Mouse (Mus musculus): ENCODE data around the gene Hs3st2. TPM values are rescaled to one million over a fixed set of nuclear protein-coding genes. Genes with fewer than 3 reads are reported as not detected.

Gene Hs3st2
- total RNA-seq, 2 experiments from 2014 or later: 9.2 to 10.6 TPM

DNA sequence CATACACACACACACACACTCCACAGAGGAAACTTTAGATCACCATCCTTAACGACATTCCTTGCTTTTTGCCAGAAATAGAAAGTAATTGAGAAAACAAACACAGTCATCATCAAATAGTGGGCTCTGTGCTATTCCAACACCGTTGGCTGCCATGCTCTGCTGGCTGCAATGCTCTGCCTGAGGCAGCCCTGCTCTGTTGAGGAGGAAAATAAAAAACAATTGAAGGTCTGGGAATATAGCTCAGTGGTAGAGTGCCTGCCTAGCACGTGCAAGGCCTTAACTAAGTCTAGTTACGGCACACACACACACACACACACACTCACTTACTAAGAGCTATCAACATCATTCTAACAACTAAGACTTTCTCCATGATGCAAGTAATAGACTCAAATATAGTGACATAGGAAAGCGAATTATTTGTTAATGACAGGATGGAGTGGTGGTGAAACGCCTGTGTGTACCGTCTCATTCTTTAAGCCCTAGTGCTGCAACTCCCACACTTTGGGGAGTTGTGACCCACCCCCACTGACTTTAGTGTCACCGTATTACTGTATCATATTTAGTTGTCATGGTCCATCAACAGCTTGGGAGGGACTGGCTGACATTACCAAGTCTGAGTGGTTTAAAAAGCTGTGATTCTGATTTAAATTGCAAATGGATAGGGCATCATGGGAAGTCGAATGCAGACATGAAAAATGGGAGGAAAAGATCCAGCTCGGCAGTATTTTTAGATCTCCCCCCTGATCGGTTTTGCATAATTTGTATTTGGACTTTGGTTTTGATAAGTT, 19.3 kb downstream of the Hs3st2 start:
- no peak overlapping the region for H3K4me3 ChIP-seq
- TF ChIP-seq CTCF (conservative IDR thresholded peaks at IDR 0.05): no peak
- H3K27ac ChIP-seq: no peak overlapping the region
- DNase-seq (ENCODE audit: low spot score in 2 of 2): no peak

DNA sequence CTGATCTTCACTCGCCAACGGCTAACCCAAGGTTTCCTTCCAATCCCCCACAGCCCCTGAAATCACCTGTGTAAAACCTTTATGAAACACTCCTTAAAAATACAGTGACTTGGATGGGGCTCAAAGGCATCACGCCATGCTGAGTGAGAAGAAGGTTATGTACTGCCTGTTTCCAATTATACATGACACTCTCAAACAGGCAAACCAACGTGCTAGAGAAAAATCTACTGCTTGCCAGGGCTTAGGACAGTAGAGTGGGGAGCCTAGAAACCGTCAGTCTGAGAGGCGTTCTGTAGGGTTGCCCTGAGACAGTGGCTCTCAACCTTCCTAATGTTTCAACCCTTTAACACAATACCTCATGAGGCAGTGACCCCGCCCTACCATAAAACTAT, 19.8 kb downstream of the Hs3st2 start:
- Histone ChIP-seq H3K4me3 (no peak overlapping the region), H3K27ac (no peak overlapping the region)
- no peak for DNase-seq (ENCODE audit: low spot score in 2 of 2)
- no peak for TF ChIP-seq CTCF (conservative IDR thresholded peaks at IDR 0.05)

DNA sequence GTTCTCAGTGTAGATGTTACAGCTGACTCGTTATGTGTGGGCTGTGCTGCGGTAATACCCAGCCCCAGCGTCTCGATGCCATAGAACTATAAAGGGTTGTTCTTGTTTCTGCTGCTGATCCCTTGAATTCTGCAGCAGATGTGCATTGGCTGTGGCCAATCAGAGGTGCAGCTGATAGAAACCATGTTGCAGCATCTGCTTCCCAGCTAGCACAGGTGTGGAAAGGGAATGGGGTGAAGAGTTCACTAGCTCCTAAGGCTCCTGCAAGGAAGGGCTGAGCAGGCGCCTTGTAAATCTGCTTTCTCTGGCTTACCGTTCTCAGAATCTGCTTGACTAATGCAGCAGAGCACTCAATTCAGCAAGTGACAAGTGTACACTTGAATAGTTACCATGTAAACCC, 45.2 kb downstream of the Hs3st2 start:
- no peak for DNase-seq (ENCODE audit: low spot score in 2 of 2)
- no peak overlapping the region for H3K27ac ChIP-seq
- no peak for TF ChIP-seq CTCF (conservative IDR thresholded peaks at IDR 0.05)
- H3K4me3 ChIP-seq: no peak overlapping the region

DNA sequence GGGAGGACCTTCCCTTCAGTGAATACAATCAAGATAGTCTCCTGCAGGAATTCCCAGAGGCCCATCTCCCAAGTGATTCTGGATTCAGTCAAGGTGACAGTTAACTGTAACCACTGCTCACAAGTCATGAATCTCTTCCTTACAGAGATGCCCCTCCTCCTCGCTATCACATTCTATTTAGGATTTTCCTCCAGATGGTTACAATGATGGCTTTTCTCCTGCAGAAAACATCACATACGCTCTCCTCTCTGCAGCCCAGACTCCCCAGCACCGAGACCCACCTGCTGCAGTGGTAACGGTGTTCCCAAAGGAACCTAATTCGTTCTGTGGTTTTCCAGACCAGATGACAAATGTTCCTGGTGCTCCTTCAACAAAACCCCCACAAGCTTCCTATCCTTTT, 49.5 kb downstream of the Hs3st2 start:
- no peak overlapping the region for H3K4me3 ChIP-seq
- TF ChIP-seq CTCF (conservative IDR thresholded peaks at IDR 0.05): no peak
- DNase-seq (ENCODE audit: low spot score in 2 of 2): no peak

DNA sequence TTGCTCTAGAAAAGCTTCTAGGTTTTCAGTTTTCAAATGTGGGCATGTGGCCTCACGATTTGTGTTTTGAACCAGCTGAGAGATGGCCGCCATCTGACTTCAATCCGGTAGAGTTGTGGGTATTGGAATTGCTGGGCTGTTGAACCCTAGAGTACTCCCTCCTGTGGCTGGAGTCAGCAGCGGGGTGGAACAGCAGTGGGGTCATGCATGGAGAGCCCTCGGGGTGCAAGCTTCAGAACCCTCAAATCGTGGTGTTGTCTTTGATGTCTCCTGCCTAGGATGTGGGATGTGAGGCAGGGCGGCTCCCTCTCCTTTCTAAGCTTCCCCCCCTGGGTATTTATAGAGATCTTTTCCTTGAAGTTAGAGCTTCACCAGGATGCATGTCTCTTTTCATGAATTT, 52.7 kb downstream of the Hs3st2 start:
- DNase-seq (ENCODE audit: low spot score in 2 of 2): no peak
- H3K27ac ChIP-seq: no peak overlapping the region
- H3K4me3 ChIP-seq: no peak overlapping the region
- 0 out of 2 replicates have a peak, but pooled peaks have one; percentile 5 for TF ChIP-seq CTCF (conservative IDR thresholded peaks at IDR 0.05)

More for the DNA sequence above, 49.5 kb downstream of the Hs3st2 start:
- H3K27ac ChIP-seq: no peak overlapping the region

DNA sequence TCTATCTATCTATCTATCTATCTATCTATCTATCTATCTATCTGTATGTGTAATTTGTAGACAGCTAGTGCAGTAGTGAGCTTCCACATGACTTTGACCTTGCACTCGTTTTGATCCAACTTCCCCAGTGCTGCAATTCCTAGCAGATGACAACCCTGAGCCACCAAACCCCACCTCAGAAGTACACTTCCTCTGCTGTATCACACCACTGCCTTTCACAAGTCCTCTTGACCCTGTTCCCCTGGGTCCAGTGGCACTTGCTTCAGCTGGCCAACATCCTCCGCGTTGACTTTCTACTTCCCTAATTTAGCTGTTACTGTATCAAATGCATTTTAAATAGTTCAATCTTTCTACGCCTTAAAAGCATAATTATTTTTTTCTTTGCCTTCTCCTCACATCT, 54.6 kb downstream of the Hs3st2 start:
- no peak for TF ChIP-seq CTCF (conservative IDR thresholded peaks at IDR 0.05)
- DNase-seq (ENCODE audit: low spot score in 2 of 2): no peak
- Histone ChIP-seq H3K4me3 (no peak overlapping the region), H3K27ac (no peak overlapping the region)

DNA sequence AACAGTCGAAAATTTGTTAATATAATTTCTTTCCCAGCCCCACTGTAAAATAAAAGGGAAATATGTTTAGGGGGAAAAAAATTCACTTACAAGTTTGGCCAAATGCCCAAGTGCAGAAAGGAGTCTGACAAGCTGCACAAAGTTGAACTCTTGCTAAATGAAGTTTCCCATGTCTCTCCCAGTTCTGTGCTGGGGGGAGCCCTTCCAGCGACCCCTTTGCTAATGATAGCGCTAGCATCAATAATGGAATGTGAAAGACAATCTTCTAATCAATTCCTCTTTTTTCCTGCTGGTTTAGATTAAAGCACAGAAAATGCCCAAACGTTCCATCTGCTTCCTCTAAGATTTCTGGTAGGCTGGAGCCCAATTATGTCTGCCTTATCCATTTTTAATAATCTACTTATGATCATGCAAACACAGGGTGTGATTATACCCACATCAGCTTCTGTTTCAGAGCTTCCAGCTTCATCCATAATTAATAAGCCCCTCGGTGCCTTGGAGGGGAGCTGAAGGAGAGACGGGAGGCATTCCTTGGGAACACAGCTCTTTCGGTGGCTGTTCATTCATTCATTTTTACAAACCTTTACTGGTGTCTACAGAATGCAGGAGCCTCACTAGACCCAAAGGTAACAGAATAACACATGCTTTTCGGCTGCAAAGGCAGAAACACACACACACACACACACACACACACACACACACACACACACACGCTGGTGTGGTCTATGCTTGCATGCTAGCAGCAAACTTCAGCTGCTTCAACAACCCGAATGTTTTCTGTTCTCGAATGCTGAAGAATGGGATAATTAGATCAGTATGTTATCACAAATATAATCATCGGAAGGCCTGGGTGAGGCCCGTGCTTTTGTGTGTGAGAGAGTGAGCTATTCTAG, 59.5 kb downstream of the Hs3st2 start:
- Histone ChIP-seq H3K4me3 (no peak overlapping the region), H3K27ac (no peak overlapping the region)
- TF ChIP-seq CTCF (conservative IDR thresholded peaks at IDR 0.05): no peak
- peak in 1 of 2 experiments; percentile 53 for DNase-seq (ENCODE audit: low spot score in 2 of 2)

DNA sequence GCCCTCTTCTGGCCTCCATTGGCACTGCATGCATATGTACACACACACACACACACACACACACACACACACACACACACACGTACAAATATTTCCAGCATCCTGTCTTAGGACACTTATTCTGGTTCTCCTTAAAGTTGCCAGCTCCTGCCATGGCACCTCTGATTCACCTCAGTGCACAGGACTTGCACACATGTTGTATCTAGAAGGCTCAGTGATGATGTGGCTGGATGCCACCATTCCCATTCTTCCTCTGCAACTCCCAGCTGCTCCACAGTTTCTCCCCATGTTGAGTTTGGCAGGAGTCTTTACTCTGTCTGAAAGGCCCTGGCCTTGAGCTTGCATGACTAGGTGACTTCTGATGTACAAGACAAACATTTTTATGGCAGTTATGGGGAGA, 65.1 kb downstream of the Hs3st2 start:
- Histone ChIP-seq H3K27ac (no peak overlapping the region), H3K4me3 (no peak overlapping the region)
- no peak for TF ChIP-seq CTCF (conservative IDR thresholded peaks at IDR 0.05)
- no peak for DNase-seq (ENCODE audit: low spot score in 2 of 2)

DNA sequence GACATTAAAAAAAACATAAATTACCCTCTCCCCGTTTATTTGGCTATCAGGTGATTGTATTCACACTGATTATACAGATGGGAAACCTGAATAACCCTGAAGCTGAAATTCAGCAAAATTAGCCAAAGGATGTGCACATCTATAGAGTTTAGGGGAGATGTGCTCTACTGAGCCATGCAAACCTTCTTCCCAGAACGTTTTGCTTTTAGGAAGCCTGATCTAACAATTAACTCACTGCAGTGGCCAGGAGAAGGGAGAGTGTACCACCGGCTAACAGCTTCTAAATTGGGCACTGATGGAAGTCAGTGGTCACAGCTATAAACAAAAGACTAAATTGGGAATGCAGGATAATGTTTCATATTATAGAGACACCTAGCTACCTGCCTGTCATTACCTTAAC, 66.4 kb downstream of the Hs3st2 start:
- no peak overlapping the region for H3K27ac ChIP-seq
- no peak for TF ChIP-seq CTCF (conservative IDR thresholded peaks at IDR 0.05)
- no peak for DNase-seq (ENCODE audit: low spot score in 2 of 2)
- H3K4me3 ChIP-seq: no peak overlapping the region

DNA sequence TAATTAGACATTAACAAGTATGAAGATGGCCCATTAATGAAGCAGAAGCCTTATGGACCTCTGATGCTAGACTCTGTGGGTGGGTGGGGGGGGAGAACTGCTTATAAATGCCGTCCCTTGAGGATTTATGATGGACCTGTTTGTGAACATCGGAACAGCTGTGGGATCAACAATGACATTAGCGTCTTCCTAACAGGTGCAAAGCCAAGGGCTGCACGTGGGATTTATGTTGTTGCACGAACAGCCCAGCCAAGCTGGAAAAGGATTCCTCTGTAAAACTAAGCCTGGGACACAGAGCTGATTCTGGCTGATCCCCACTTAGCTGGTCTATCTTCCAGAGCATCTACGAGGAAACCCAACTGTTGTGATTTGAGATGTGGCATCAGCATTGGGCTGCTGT, 69.0 kb downstream of the Hs3st2 start:
- no peak for TF ChIP-seq CTCF (conservative IDR thresholded peaks at IDR 0.05)
- no peak overlapping the region for H3K27ac ChIP-seq
- no peak for DNase-seq (ENCODE audit: low spot score in 2 of 2)
- H3K4me3 ChIP-seq: no peak overlapping the region

DNA sequence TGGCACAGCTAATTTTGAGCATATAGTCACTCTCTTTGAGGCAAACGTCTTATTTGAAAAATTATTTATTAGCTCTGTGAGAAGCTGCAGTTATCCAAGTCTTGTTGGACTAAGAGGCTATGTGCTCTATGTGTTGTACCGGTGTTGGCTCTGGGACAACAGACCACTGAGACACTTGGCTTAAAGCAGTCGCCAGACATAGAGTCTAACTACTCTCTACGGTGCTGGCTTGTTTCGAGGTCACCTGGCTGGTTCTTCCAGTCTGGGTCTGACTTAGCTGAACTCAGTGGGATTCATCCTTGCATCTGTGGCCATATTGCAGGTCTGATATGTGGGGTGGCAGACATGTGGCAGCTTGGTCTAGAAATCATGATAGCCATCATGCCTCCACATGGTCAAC, 72.8 kb downstream of the Hs3st2 start:
- DNase-seq (ENCODE audit: low spot score in 2 of 2): no peak
- Histone ChIP-seq H3K27ac (no peak overlapping the region), H3K4me3 (no peak overlapping the region)
- no peak for TF ChIP-seq CTCF (conservative IDR thresholded peaks at IDR 0.05)

DNA sequence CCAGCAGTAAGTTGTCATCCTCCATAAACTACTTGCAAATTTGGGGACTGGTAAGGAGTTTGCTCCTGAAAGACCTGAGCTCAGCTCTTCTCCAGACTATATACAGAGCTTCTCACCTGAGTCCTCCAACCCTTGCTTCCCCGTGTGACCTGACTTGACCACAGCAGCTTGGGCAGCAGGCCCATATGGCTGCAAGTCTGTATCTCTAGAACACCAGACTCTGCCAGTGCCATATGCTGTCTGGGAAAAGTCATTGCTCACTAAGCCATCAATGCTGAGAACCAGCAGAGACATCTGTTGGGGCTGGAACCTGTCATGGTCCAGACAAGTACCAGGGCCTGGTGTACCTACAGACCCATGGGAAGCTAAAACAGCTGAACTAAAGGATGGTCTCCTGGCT, 73.5 kb downstream of the Hs3st2 start:
- TF ChIP-seq CTCF (conservative IDR thresholded peaks at IDR 0.05): no peak
- DNase-seq (ENCODE audit: low spot score in 2 of 2): no peak
- H3K4me3 ChIP-seq: no peak overlapping the region
- no peak overlapping the region for H3K27ac ChIP-seq

DNA sequence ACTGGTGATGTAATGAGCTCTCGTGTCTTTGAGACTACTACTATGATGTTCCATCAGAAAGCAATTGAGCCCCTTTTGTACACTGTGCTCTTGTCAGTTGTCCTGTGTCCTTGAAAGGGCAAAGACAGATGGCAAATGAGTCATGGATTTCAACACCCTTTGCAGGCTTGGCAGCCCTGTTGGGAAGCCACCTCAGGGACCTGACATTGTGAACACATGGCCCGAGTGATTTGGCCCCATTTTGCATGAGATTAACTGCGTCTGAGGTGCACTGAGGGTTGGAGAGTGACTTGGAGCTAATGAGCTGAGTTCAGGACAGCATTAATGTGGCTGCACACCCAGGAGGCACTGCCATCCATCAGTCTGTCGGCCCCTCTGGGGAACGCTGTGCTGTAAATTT, 74.7 kb downstream of the Hs3st2 start:
- no peak for TF ChIP-seq CTCF (conservative IDR thresholded peaks at IDR 0.05)
- DNase-seq (ENCODE audit: low spot score in 2 of 2): no peak
- Histone ChIP-seq H3K27ac (no peak overlapping the region), H3K4me3 (no peak overlapping the region)
